Mouse (Mus musculus): ENCODE data around the gene Tmem181a.
"Not testable (repeated sequence)": the region's sequence is repeated elsewhere in the genome, so short reads cannot be mapped to it uniquely, and the experiment has no call there.

Gene Tmem181a

DNA sequence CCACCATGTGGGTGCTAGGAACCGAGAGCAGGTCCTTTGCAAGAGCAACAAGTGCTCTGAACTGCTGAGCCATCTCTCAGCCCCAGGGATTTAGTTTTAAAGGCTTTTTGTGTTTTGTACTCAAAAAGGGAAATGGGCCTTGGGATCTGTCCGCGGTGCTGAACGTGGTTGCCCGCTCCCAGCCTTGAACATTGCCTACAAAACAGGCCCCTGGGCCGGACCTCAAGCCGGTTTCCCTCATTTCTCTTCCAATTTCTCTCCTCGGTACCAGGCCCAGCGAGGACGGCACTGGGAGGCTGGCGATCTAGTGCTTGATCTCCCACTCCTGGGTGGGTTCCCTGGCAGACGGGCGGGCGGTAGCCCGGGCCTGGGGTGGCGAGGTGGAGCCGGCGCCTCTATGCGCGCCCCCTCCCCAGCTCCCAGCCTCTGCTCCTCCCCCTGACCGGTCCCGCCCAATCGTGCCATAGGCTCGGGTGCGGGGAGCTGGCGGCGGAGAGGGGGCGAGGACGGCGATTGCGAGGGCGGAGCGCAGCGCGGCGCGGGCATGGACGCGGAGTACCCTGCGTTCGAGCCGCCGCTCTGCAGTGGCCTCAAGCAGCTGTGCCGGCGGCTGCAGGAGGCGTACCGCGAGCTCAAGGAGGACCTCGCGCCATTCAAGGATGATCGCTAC lies at the start of gene Tmem181a:
Tmem181a (plus strand) TSS at position 461 of the 670 bp plus-strand sequence.
- DNase-seq: not testable (repeated sequence)

DNA sequence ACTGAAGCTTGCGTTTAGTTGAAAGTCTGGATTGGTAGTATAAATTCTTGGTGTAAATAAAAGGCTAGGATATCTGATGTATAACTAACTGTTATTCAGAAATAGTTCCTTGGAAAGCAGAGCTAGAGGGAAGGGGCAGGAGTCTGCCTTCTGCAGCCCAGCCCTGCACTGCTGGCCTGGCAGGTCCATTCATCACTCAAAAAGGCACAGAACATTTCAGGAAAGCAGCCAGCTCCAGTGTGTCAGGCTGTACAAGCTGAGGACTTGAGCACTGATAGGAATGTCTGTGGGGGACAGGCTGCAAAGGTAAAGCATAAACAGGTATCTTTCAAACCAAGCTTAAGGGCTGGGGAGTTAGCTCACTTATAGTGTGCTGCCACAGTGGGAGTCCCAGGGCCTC lies 44.9 kb upstream of the Tmem181a start:
- DNase-seq: peak; percentile 0

DNA sequence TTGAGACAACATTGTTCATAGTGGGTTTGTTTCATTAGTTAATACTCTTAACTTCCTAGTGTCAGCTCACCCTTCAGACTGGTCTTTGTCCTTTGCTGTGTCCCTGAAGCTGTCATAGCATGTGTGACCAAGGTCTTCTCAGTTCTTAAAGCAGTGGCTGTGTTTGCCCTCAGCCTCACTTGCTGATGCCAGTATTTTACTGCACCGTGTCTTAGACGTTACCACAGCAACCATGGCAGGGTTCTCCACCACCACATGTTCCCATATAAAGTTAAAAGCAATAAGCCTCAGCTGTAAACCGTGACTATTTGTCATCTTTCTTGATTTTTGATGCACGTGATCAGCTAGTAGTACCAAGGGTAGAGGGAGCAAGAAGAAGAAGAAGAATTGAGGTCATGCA lies 41.0 kb upstream of the Tmem181a start:
- no peak for DNase-seq

- no peak for DNase-seq
These were observed 40.1 kb upstream of the Tmem181a start for GRCm38 (mm10) chr17:6216514-6216913.

- DNase-seq: not testable (repeated sequence)
These were observed 24.0 kb upstream of the Tmem181a start for GRCm38 (mm10) chr17:6232633-6233032.

DNA sequence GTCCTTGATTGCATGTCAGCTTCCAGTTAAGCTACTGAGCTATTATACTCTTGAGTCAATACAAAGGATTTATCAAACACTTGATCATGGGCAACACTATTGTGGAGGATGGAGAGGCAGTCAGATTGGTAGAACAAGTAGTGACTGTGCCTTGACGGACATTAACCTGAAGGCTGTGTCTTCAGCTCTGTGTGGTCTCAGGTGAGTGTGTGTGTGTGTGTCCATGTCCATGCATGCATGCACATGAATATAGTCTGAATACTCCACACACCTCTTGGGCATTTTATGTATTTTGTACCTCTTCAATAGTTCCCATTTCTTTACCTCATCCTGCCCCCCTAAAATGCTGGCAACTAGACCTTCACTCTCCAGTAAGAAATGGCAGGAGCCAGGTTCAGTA lies 5.4 kb upstream of the Tmem181a start:
- DNase-seq: not testable (repeated sequence)

DNA sequence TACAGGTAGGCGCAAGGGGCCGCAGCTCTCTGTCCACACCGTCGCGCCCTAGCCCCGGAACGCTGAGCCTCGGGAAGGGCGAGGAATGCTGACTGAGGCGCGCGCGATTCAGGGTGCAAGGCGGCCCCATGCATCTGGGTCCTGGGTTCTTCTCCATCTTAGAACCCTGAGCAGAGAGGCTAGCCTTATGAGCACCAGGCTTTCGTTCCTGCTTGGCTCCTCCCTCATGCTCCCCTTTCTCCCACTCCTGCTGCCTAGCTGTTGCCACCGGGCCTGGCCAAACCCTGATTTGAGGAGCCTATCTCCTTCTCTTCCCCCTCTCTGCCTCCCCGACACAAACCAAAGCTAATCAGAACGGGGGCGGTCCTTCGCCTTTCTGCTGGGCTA lies 403 bp downstream of the Tmem181a start:
- peak; percentile 74 for DNase-seq

- DNase-seq: peak; percentile 22
These were observed 13.5 kb downstream of the Tmem181a start for GRCm38 (mm10) chr17:6269876-6270831.

DNA sequence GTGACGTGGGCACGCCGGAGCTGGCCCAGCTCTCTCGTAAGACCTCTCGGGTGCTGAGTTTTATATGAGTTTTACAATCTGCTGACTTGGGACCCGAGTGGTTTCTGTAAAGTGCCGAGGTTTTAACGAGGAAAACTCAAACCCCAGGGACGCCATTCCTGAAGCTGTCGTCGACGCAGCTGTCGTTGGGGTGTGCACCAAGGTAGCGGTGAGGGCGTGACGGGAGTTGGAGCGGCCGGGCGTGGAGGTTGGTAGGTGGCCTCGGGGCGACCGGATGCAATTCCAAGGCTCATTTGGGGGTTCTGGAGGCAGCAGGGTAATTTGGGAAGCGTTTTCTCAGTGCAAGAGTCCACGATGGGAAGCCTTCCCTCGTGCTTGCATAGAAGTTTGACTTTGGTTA lies 14.2 kb downstream of the Tmem181a start:
- DNase-seq: not testable (repeated sequence)

- peak; percentile 38 for DNase-seq
These were observed 15.3 kb downstream of the Tmem181a start for GRCm38 (mm10) chr17:6271970-6272369.

GRCm38 (mm10) chr17:6274693-6275092 lies 18.0 kb downstream of the Tmem181a start:
- DNase-seq: not testable (repeated sequence)

- DNase-seq: not testable (repeated sequence)
These were observed 22.5 kb downstream of the Tmem181a start for GRCm38 (mm10) chr17:6279205-6279604.

- DNase-seq: not testable (repeated sequence)
These were observed 23.1 kb downstream of the Tmem181a start for GRCm38 (mm10) chr17:6279772-6280171.

DNA sequence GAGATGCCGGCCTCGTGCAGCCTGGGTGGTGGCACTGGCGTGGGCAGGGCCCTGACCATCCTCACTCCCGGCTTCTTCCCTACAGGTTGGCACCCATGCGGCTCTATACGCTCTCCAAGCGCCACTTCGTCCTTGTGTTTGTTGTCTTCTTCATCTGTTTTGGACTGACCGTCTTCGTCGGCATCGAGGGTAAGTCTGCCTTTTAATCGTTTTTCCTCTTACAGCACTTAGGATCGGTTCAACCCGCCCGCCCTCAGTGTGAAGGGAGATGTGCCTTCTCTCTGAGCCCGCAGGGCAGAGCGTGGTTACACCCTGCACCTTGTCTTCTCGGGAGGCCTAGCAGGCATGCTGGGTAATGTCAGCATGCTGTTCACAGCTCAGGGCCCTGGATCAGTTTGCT lies 23.9 kb downstream of the Tmem181a start:
- not testable (repeated sequence) for DNase-seq

- not testable (repeated sequence) for DNase-seq
These were observed 26.5 kb downstream of the Tmem181a start for GRCm38 (mm10) chr17:6283137-6283536.

GRCm38 (mm10) chr17:6286169-6286568 lies 29.5 kb downstream of the Tmem181a start:
- DNase-seq: not testable (repeated sequence)

- DNase-seq: not testable (repeated sequence)
These were observed 32.4 kb downstream of the Tmem181a start for GRCm38 (mm10) chr17:6289045-6289444.

- DNase-seq: not testable (repeated sequence)
These were observed 37.2 kb downstream of the Tmem181a start for GRCm38 (mm10) chr17:6293882-6294281.

- DNase-seq: not testable (repeated sequence)
These were observed 40.6 kb downstream of the Tmem181a start for GRCm38 (mm10) chr17:6297060-6297795.

- not testable (repeated sequence) for DNase-seq
These were observed 43.7 kb downstream of the Tmem181a start for GRCm38 (mm10) chr17:6300190-6300863.

DNA sequence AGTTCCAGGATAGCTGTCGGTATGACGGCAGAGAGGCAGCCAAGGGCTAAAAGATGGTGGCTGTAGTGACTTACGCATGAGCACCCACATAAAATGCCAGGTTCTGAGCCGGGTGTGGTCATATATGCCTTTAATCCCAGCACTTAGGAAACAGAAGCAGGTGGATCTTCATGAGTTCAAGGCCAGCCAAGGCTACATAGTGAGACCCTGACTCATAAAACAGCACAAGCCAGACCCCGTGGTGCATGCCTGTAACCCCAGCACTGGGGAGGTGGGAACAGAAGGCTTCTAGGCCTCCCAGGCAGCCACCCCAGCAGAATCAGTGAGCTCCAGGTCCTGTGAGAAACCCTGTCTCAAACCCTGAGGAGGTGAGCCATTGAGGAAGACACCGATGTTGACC lies 48.2 kb downstream of the Tmem181a start:
- DNase-seq: not testable (repeated sequence)

GRCm38 (mm10) chr17:6305656-6306270 lies 49.1 kb downstream of the Tmem181a start:
- not testable (repeated sequence) for DNase-seq

All from layer of hippocampus, adult 9-11 months (tissue).